Mouse (Mus musculus) neural tube, embryonic 11.5 days (tissue): Measurements from ENCODE around the gene Igf2bp1. TPM values are rescaled to one million over a fixed set of nuclear protein-coding genes. Genes with fewer than 3 reads are reported as not detected.

Source experiments
- ATAC-seq: fragments of 200-750 bp; cut with Nextera tagmentation; 2 replicates; pipeline ENCODE4 v1.8.0; 2017; ENCODE audit warnings: moderate number of reproducible peaks, mild to moderate bottlenecking, moderate TSS enrichment, moderate library complexity; ENCODE audit not compliant: insufficient read depth, low FRiP score, low TSS enrichment
- DNase-seq: peaks from one replicate; pipeline ENCODE4 v3.0.0-alpha.2; 2015; ENCODE audit warnings: low spot score
- H3K27ac ChIP-seq: fragments of 300-500 bp; sonication (generic); 2 replicates; pipeline ENCODE4 v1.5.1; 2014; ENCODE audit warnings: low read depth, mild to moderate bottlenecking, low read length
- H3K27me3 ChIP-seq: fragments of 300-500 bp; sonication (generic); 2 replicates; pipeline ENCODE4 v1.6.1; 2014; ENCODE audit warnings: mild to moderate bottlenecking, low read length, mixed read lengths; ENCODE audit not compliant: control insufficient read depth, insufficient read depth
- H3K36me3 ChIP-seq: fragments of 300-500 bp; sonication (generic); 2 replicates; pipeline ENCODE4 v1.6.1; 2014; ENCODE audit warnings: mild to moderate bottlenecking, low read length, moderate library complexity, mixed read lengths; ENCODE audit not compliant: control insufficient read depth, insufficient read depth
- H3K4me1 ChIP-seq: fragments of 300-500 bp; sonication (generic); 2 replicates; pipeline ENCODE4 v1.6.1; 2014; ENCODE audit warnings: low read length, mixed read lengths; ENCODE audit not compliant: control insufficient read depth, insufficient read depth
- H3K4me2 ChIP-seq: fragments of 300-500 bp; sonication (generic); 2 replicates; pipeline ENCODE4 v1.6.1; 2014; ENCODE audit warnings: low read depth, mild to moderate bottlenecking, moderate library complexity
- H3K4me3 ChIP-seq: fragments of 300-500 bp; sonication (generic); 2 replicates; pipeline ENCODE4 v1.5.1; 2014; ENCODE audit warnings: low read depth, low read length
- H3K9ac ChIP-seq: fragments of 300-500 bp; sonication (generic); 2 replicates; pipeline ENCODE4 v1.6.1; 2014; ENCODE audit warnings: mild to moderate bottlenecking, low read length
- H3K9me3 ChIP-seq: fragments of 300-500 bp; sonication (generic); 2 replicates; pipeline ENCODE4 v1.6.1; 2016; ENCODE audit warnings: low read length; ENCODE audit not compliant: control insufficient read depth
- WGBS: fragments of 180-500 bp; shearing (Covaris S2); extraction: QIAGEN DNeasy Blood & Tissue Kit; methylation state at CpG from one replicate; pipeline ENCODE4 v1.1.7; 2014; 5-methylcytosine and 5-hydroxymethylcytosine counted together
- polyA plus RNA-seq: library from polyadenylated mRNA; unstranded; fragments of >200 nt; fragmentation: Nextera tagmentation; extraction: Ambion mirVana; gene quantifications from 2 replicates; pipeline ENCODE4 v1.2.1, GENCODE M21; 2014

Igf2bp1 gene
- polyA plus RNA-seq, 1 experiment from 2014 or later: 84.4 TPM

- Histone ChIP-seq H3K27ac (peak overlapping the region; percentile 99), H3K36me3 (no peaks in the 10 kb centered on the region), H3K27me3 (no peaks in the 10 kb centered on the region), H3K4me1 (peaks cover 20% of the 10 kb centered on the region), H3K4me2 (peak overlapping the region; percentile 93), H3K9ac (peak overlapping the region; percentile 98), H3K9me3 (no peaks in the 10 kb centered on the region), H3K4me3 (peak overlapping the region; percentile 100)
- ATAC-seq (no peak), DNase-seq (peak; percentile 42)
- WGBS: under 1% methylated on average over 32 of the region's 32 CpGs
Observed at GRCm38 (mm10) chr11:96003969-96004792, 1.6 kb downstream of the Igf2bp1 start.

- peak overlapping the region; percentile 63 for H3K9ac ChIP-seq
- H3K27ac ChIP-seq: peak overlapping the region; percentile 62
- peaks cover 16% of the 10 kb centered on the region for H3K4me1 ChIP-seq
- DNase-seq (peak; percentile 47), ATAC-seq (0 out of 2 replicates have a peak, but pooled peaks have one; percentile 21)
- 1% methylated on average over 12 of the region's 12 CpGs for WGBS
- H3K27me3 ChIP-seq: no peaks in the 10 kb centered on the region
- H3K9me3 ChIP-seq: no peaks in the 10 kb centered on the region
- peak overlapping the region; percentile 93 for H3K4me2 ChIP-seq
- no peaks in the 10 kb centered on the region for H3K36me3 ChIP-seq
- H3K4me3 ChIP-seq: peak overlapping the region; percentile 100
Observed at GRCm38 (mm10) chr11:96003100-96003900, 2.4 kb downstream of the Igf2bp1 start.

- Histone ChIP-seq H3K4me2 (no peak overlapping the region), H3K36me3 (peaks cover 7% of the 10 kb centered on the region; the same call in 1 of the 2 replicates), H3K9me3 (no peaks in the 10 kb centered on the region), H3K9ac (no peak overlapping the region), H3K27me3 (no peaks in the 10 kb centered on the region), H3K4me3 (no peak overlapping the region), H3K4me1 (peaks cover 33% of the 10 kb centered on the region), H3K27ac (no peak overlapping the region)
- ATAC-seq (no peak), DNase-seq (no peak)
- WGBS: 96% methylated on average over 8 of the region's 8 CpGs
Observed at GRCm38 (mm10) chr11:95994151-95994550, 11.6 kb downstream of the Igf2bp1 start.

GRCm38 (mm10) chr11:95990886-95991708, 14.6 kb downstream of the Igf2bp1 start:
- Histone ChIP-seq H3K4me3 (peak overlapping the region; percentile 45), H3K9ac (peak overlapping the region; percentile 91), H3K4me2 (peak overlapping the region; percentile 91), H3K27me3 (no peaks in the 10 kb centered on the region), H3K9me3 (no peaks in the 10 kb centered on the region), H3K4me1 (peaks cover 36% of the 10 kb centered on the region), H3K36me3 (peaks cover 7% of the 10 kb centered on the region; the same call in 1 of the 2 replicates), H3K27ac (peak overlapping the region; percentile 100)
- WGBS: under 1% methylated on average over 27 of the region's 49 CpGs
- DNase-seq (peak; percentile 88), ATAC-seq (peak; percentile 88)

- H3K27ac ChIP-seq: peak overlapping the region; percentile 100
- ATAC-seq: no peak
Observed at GRCm38 (mm10) chr11:95990431-95990830, 15.3 kb downstream of the Igf2bp1 start.

DNA sequence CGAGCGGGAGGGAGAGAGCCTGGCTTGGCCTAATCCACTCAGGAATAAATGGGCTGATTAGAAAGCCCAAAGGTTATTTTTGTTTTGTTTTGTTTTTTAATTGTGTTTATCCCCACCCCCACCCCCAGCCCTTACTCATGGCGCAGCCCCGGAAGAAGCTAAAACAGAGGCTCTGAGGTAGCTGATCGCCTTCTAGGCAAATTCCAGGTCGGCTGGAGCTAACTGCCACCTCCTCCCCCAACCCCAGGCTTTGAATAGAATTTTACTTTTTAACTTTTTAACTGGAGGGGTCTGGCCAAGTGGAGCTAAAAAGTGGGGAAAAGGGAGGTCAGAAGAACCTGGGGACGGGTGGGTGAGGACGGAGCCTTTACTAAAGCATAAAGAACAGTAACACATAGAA, 15.9 kb downstream of the Igf2bp1 start:
- Histone ChIP-seq H3K4me1 (peaks cover 36% of the 10 kb centered on the region), H3K27ac (0 out of 2 replicates have a peak overlapping the region, but pooled peaks have one; percentile 100), H3K4me2 (peak overlapping the region; percentile 91; the same call in 1 of the 2 replicates), H3K9ac (peak overlapping the region; percentile 91), H3K36me3 (peaks cover 7% of the 10 kb centered on the region; the same call in 1 of the 2 replicates), H3K4me3 (no peak overlapping the region), H3K9me3 (no peaks in the 10 kb centered on the region), H3K27me3 (no peaks in the 10 kb centered on the region)
- ATAC-seq (no peak), DNase-seq (no peak)
- 62% methylated on average over 8 of the region's 8 CpGs for WGBS

More at GRCm38 (mm10) chr11:95990431-95990830, 15.3 kb downstream of the Igf2bp1 start:
- no peak for DNase-seq
- H3K9ac ChIP-seq: peak overlapping the region; percentile 91
- H3K4me2 ChIP-seq: peak overlapping the region; percentile 91
- peak overlapping the region; percentile 45 for H3K4me3 ChIP-seq
- WGBS: 41% methylated on average over 4 of the region's 4 CpGs
- H3K27me3 ChIP-seq: no peaks in the 10 kb centered on the region
- peaks cover 36% of the 10 kb centered on the region for H3K4me1 ChIP-seq
- H3K36me3 ChIP-seq: peaks cover 7% of the 10 kb centered on the region; the same call in 1 of the 2 replicates
- H3K9me3 ChIP-seq: no peaks in the 10 kb centered on the region

DNA sequence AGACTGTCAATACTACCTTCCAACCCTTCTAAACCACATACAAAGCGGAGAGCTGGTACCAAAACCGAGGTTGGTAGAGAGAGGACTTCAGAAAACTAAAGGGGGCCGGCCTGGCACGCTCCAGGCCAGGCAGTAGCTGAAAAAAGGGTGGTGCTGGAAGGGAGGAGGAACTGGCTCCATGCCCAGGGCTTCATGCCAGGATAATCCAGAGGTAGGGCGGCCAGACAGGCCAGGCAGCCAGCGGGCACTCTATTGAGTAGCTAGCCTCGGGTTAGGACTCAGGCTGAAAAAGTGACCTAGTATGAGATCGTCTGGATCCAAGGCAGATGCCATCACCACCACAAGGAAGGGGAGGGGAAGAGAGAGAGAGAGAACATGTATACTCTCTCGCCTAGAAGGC, 17.2 kb downstream of the Igf2bp1 start:
- Histone ChIP-seq H3K27ac (no peak overlapping the region), H3K9me3 (no peaks in the 10 kb centered on the region), H3K27me3 (no peaks in the 10 kb centered on the region), H3K4me2 (no peak overlapping the region), H3K9ac (peak overlapping the region; percentile 18; the same call in 1 of the 2 replicates), H3K4me3 (no peak overlapping the region), H3K4me1 (peaks cover 34% of the 10 kb centered on the region), H3K36me3 (no peaks in the 10 kb centered on the region)
- 83% methylated on average over 9 of the region's 9 CpGs for WGBS
- no peak for ATAC-seq
- DNase-seq: no peak
